Mouse (Mus musculus) thymus, adult 2 months (tissue): ENCODE results near the gene Pfn4.
"Not testable (repeated sequence)": the region's sequence is repeated elsewhere in the genome, so short reads cannot be mapped to it uniquely, and the experiment has no call there.

Source experiments
- CTCF ChIP-seq: fragments of 200-500 bp; IDR thresholded peaks from 2 replicates; pipeline ENCODE4 v1.5.1; 2012; ENCODE audit warnings: mild to moderate bottlenecking, control low read depth, low read length, moderate library complexity, borderline replicate concordance; ENCODE audit not compliant: control insufficient read depth, poor library complexity, insufficient read depth; ENCODE audit errors: extremely low read depth
- POLR2A ChIP-seq: fragments of 200-500 bp; IDR thresholded peaks from 2 replicates; pipeline ENCODE4 v1.6.1; 2012; ENCODE audit warnings: mild to moderate bottlenecking, low read length, control low read depth, moderate library complexity; ENCODE audit not compliant: control insufficient read depth, poor library complexity, insufficient read depth; ENCODE audit errors: extremely low read depth

DNA sequence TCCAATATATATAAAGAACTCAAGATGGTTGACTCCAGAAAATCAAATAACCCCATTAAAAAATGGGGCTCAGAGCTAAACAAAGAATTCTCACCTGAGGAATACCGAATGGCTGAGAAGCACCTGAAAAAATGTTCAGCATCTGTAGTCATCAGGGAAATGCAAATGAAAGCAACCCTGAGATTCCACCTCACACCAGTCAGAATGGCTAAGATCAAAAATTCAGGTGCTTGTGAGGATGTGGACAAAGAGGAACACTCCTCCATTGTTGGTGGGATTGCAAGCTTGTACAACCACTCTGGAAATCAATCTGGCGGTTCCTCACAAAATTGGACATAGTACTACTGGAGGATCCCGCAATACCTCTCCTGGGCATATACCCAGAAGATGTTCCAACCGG is 14.4 kb upstream of the Pfn4 start:
- not testable (repeated sequence) for TF ChIP-seq POLR2A, CTCF
